Mouse (Mus musculus) lung, embryonic 15.5 days (tissue): ENCODE measurements around the gene Mllt3. TPM values are rescaled to one million over a fixed set of nuclear protein-coding genes. Genes with fewer than 3 reads are reported as not detected.
A peak's percentile ranks its signal among the peaks of the same experiment; 100 is the strongest.

ENCODE experiments used
- ATAC-seq: fragments of 200-750 bp; cut with Nextera tagmentation; 2 replicates; pipeline ENCODE4 v1.8.0; 2017; ENCODE audit warnings: moderate number of reproducible peaks, borderline replicate concordance; ENCODE audit not compliant: low FRiP score, low TSS enrichment; ENCODE audit errors: extremely low read depth
- H3K27ac ChIP-seq: fragments of 300-500 bp; sonication (generic); 2 replicates; pipeline ENCODE4 v1.5.1; 2015; ENCODE audit warnings: moderate library complexity, mild to moderate bottlenecking, inconsistent platforms
- H3K27me3 ChIP-seq: fragments of 300-500 bp; sonication (generic); 2 replicates; pipeline ENCODE4 v1.6.1; 2015; ENCODE audit warnings: inconsistent platforms
- H3K36me3 ChIP-seq: fragments of 300-500 bp; sonication (generic); 2 replicates; pipeline ENCODE4 v1.6.1; 2015; ENCODE audit warnings: inconsistent platforms
- H3K4me1 ChIP-seq: fragments of 300-500 bp; sonication (generic); 2 replicates; pipeline ENCODE4 v1.6.1; 2015; ENCODE audit warnings: inconsistent platforms
- H3K4me2 ChIP-seq: fragments of 300-500 bp; sonication (generic); 2 replicates; pipeline ENCODE4 v1.6.1; 2015; ENCODE audit warnings: inconsistent platforms, mild to moderate bottlenecking, moderate library complexity
- H3K4me3 ChIP-seq: fragments of 300-500 bp; sonication (generic); 2 replicates; pipeline ENCODE4 v1.5.1; 2015; ENCODE audit warnings: mild to moderate bottlenecking, inconsistent platforms
- H3K9ac ChIP-seq: fragments of 300-500 bp; sonication (generic); 2 replicates; pipeline ENCODE4 v1.6.1; 2015; ENCODE audit warnings: inconsistent platforms
- H3K9me3 ChIP-seq: fragments of 300-500 bp; sonication (generic); 2 replicates; pipeline ENCODE4 v1.6.1; 2016; ENCODE audit warnings: inconsistent platforms
- WGBS: fragments of 180-500 bp; shearing (Covaris S2); methylation state at CpG from one replicate; pipeline ENCODE4 v1.1.7; 2015; 5-methylcytosine and 5-hydroxymethylcytosine counted together
- polyA plus RNA-seq: library from polyadenylated mRNA; unstranded; fragments of >200 nt; fragmentation: Nextera tagmentation; extraction: Ambion mirVana; gene quantifications from 2 replicates; pipeline ENCODE4 v1.2.1, GENCODE M21; 2015

The Mllt3 gene
- polyA plus RNA-seq, 1 experiment from 2014 or later, result 45.6 TPM

DNA sequence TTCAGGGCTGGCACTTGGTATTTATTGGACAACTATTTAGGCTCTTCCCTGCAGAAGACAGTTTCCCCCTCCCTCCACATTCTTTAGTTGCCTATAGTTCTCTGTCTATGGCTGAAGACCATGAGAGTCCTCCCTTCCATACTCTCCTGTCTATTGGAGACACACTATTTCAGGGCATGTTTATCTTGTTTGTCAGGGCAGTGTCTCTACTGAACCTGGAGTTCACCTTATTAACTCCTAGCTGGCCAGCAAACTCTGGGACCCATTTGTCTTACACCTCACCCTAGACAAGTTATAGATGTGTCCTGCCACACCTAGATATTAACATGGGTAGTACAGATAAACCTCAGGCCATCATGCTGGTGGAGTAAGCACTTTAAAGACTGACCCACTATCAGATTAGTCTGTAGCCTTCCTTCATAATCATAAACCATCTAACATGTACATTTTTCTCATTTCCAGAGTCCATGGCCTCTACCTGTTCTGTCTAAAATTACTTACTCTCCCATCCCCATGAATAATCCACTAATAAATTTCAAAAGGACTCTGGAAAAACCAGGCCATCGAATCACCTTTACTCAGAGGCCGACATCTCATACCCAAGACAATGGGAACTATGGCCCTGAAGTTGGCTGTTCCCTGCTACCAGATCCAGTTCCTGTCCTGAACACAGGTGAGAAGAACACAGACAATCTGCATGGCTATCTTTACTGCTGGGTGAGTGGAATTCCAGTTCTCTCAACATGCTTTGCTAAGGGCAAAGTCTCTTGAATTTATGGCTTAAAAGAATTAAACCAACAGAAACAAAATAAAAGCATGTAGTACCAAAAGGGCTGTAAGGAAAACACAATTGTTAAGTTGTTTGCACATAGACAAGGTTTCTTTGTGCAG, 195.4 kb downstream of the Mllt3 start:
- ATAC-seq, result no peak

DNA sequence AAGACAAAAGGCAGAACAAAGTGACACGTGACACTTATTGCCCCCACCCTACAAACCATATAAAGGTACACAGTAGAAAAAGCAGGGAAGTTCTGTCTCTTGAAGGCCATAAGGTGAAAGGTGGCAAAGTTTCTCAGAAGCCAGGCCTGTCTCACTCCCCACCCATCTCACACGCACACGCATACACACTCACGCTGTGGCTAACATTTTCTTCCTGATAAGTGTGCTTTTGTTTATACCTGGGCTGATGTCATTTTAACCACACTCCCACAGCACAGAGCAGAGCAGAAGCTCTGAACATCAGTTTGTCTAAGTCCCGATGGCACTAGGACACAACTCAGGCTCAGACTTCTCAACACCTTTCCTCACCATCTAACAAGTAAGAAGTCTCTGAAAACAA, 196.9 kb downstream of the Mllt3 start:
- Histone ChIP-seq H3K27me3 (no peaks in the 10 kb centered on the region), H3K4me1 (no peaks in the 10 kb centered on the region), H3K36me3 (no peaks in the 10 kb centered on the region), H3K4me2 (no peak overlapping the region), H3K9ac (no peak overlapping the region), H3K4me3 (no peak overlapping the region), H3K9me3 (no peaks in the 10 kb centered on the region), H3K27ac (no peak overlapping the region)
- ATAC-seq, result no peak
- WGBS, result 64% methylated on average over 5 of the region's 5 CpGs

More for the DNA sequence above, 195.4 kb downstream of the Mllt3 start:
- Histone ChIP-seq H3K27ac (no peak overlapping the region), H3K4me3 (no peak overlapping the region), H3K4me2 (no peak overlapping the region), H3K9ac (no peak overlapping the region), H3K36me3 (no peaks in the 10 kb centered on the region), H3K9me3 (no peaks in the 10 kb centered on the region), H3K4me1 (no peaks in the 10 kb centered on the region), H3K27me3 (no peaks in the 10 kb centered on the region)
- WGBS, result 92% methylated on average over 2 of the region's 2 CpGs

DNA sequence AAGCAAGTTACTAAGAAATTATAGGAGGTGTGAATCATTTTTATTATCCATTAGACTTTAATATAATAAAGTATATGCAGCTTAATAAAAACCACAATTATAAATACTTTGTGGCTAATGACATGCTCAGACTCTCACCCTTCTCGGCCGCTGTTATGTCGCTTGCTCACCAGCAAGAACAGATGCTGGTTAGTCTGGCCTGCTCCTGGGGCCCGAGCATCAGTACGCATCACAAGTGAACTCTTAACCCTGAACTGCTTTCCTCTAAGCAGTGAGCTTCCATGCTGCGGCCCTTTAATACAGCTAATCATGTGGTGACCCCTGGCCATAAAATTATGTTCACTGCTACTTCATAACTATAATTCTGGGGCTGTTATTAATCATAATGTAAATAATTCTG, 198.0 kb downstream of the Mllt3 start:
- WGBS, result 55% methylated on average over 6 of the region's 6 CpGs
- no peak overlapping the region for H3K4me3 ChIP-seq
- no peaks in the 10 kb centered on the region for H3K27me3 ChIP-seq
- H3K36me3 ChIP-seq, result no peaks in the 10 kb centered on the region
- no peak overlapping the region for H3K27ac ChIP-seq
- H3K9ac ChIP-seq, result no peak overlapping the region
- no peak for ATAC-seq
- H3K4me2 ChIP-seq, result no peak overlapping the region
- no peaks in the 10 kb centered on the region for H3K9me3 ChIP-seq
- H3K4me1 ChIP-seq, result no peaks in the 10 kb centered on the region

- ATAC-seq, result no peak
- no peak overlapping the region for H3K27ac ChIP-seq
These were observed 198.9 kb downstream of the Mllt3 start for GRCm38 (mm10) chr4:87834310-87834709.

DNA sequence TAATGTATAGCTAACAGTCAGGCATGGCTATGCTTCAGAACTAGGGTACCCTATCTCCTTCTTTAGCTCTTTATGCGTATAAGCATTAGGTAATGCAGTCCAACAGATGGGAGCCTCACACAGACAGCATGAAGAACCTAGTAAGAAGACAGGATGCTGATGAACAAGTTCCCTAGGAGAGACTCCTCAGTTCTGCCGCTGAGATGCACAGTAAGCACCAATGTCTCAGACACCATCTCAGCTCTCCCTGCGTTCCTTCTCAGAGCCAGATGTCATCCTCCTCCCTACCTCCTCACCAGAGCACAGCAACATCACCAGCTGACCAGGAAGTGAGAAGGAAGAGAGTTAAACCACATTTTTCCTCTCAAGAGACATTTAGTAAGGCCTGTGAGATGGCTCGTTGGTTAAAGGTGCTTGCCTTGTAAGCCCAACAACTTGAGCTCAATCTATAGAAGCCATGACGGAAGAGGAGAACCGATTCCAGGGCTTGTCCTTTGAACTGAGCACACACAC, 202.3 kb downstream of the Mllt3 start:
- WGBS, result 86% methylated on average over 6 of the region's 6 CpGs
- H3K27me3 ChIP-seq, result no peaks in the 10 kb centered on the region
- no peak for ATAC-seq
- no peak overlapping the region for H3K9ac ChIP-seq
- H3K9me3 ChIP-seq, result no peaks in the 10 kb centered on the region
- no peak overlapping the region for H3K4me3 ChIP-seq
- H3K36me3 ChIP-seq, result no peaks in the 10 kb centered on the region
- H3K4me2 ChIP-seq, result no peak overlapping the region
- H3K4me1 ChIP-seq, result 0 out of 2 replicates have a peak, but pooled peaks cover 3% of the 10 kb centered on the region
- H3K27ac ChIP-seq, result no peak overlapping the region

More at GRCm38 (mm10) chr4:87834310-87834709, 198.9 kb downstream of the Mllt3 start:
- Histone ChIP-seq H3K9me3 (no peaks in the 10 kb centered on the region), H3K27me3 (no peaks in the 10 kb centered on the region), H3K4me1 (no peaks in the 10 kb centered on the region), H3K36me3 (no peaks in the 10 kb centered on the region), H3K4me3 (no peak overlapping the region), H3K4me2 (no peak overlapping the region), H3K9ac (no peak overlapping the region)
- 58% methylated on average over 2 of the region's 2 CpGs for WGBS

GRCm38 (mm10) chr4:87829426-87830063, 203.6 kb downstream of the Mllt3 start:
- WGBS, result 87% methylated on average over 5 of the region's 5 CpGs
- Histone ChIP-seq H3K36me3 (no peaks in the 10 kb centered on the region), H3K4me1 (0 out of 2 replicates have a peak, but pooled peaks cover 3% of the 10 kb centered on the region), H3K9ac (no peak overlapping the region), H3K27ac (no peak overlapping the region), H3K27me3 (no peaks in the 10 kb centered on the region), H3K4me3 (no peak overlapping the region), H3K4me2 (no peak overlapping the region), H3K9me3 (no peaks in the 10 kb centered on the region)
- no peak for ATAC-seq

- WGBS, result 74% methylated on average over 5 of the region's 5 CpGs
- H3K27ac ChIP-seq, result no peak overlapping the region
These were observed 206.8 kb downstream of the Mllt3 start for GRCm38 (mm10) chr4:87826336-87826735.

GRCm38 (mm10) chr4:87823623-87824022, 209.5 kb downstream of the Mllt3 start:
- Histone ChIP-seq H3K27ac (peak overlapping the region; percentile 65), H3K36me3 (no peaks in the 10 kb centered on the region), H3K4me1 (0 out of 2 replicates have a peak, but pooled peaks cover 3% of the 10 kb centered on the region), H3K4me2 (no peak overlapping the region), H3K4me3 (no peak overlapping the region), H3K9me3 (no peaks in the 10 kb centered on the region), H3K9ac (no peak overlapping the region), H3K27me3 (no peaks in the 10 kb centered on the region)
- peak; percentile 49 for ATAC-seq
- WGBS, result 45% methylated on average over 3 of the region's 3 CpGs

More at GRCm38 (mm10) chr4:87826336-87826735, 206.8 kb downstream of the Mllt3 start:
- H3K9me3 ChIP-seq, result no peaks in the 10 kb centered on the region
- no peak overlapping the region for H3K4me3 ChIP-seq
- H3K4me1 ChIP-seq, result 0 out of 2 replicates have a peak, but pooled peaks cover 3% of the 10 kb centered on the region
- no peak overlapping the region for H3K9ac ChIP-seq
- H3K4me2 ChIP-seq, result no peak overlapping the region
- no peaks in the 10 kb centered on the region for H3K27me3 ChIP-seq
- no peaks in the 10 kb centered on the region for H3K36me3 ChIP-seq
- no peak for ATAC-seq

GRCm38 (mm10) chr4:87823191-87823590, 210.0 kb downstream of the Mllt3 start:
- 0 out of 2 replicates have a peak, but pooled peaks cover 3% of the 10 kb centered on the region for H3K4me1 ChIP-seq
- ATAC-seq, result no peak
- H3K9ac ChIP-seq, result no peak overlapping the region
- no peaks in the 10 kb centered on the region for H3K27me3 ChIP-seq
- no peaks in the 10 kb centered on the region for H3K9me3 ChIP-seq
- H3K36me3 ChIP-seq, result no peaks in the 10 kb centered on the region
- no peak overlapping the region for H3K27ac ChIP-seq
- H3K4me3 ChIP-seq, result no peak overlapping the region
- H3K4me2 ChIP-seq, result no peak overlapping the region
- WGBS, result 44% methylated on average over 6 of the region's 6 CpGs

- no peaks in the 10 kb centered on the region for H3K36me3 ChIP-seq
- H3K4me2 ChIP-seq, result no peak overlapping the region
- H3K27me3 ChIP-seq, result no peaks in the 10 kb centered on the region
- 0 out of 2 replicates have a peak, but pooled peaks cover under 1% of the 10 kb centered on the region for H3K4me1 ChIP-seq
- H3K27ac ChIP-seq, result no peak overlapping the region
- no peak overlapping the region for H3K4me3 ChIP-seq
- ATAC-seq, result no peak
- no peaks in the 10 kb centered on the region for H3K9me3 ChIP-seq
- WGBS, result 73% methylated on average over 3 of the region's 3 CpGs
- H3K9ac ChIP-seq, result no peak overlapping the region
These were observed 212.3 kb downstream of the Mllt3 start for GRCm38 (mm10) chr4:87820911-87821310.

GRCm38 (mm10) chr4:87819182-87819581, 214.0 kb downstream of the Mllt3 start:
- Histone ChIP-seq H3K9me3 (no peaks in the 10 kb centered on the region), H3K36me3 (no peaks in the 10 kb centered on the region), H3K27me3 (no peaks in the 10 kb centered on the region), H3K4me1 (no peaks in the 10 kb centered on the region), H3K4me3 (no peak overlapping the region), H3K27ac (no peak overlapping the region), H3K4me2 (no peak overlapping the region), H3K9ac (no peak overlapping the region)
- ATAC-seq, result no peak
- WGBS, result 61% methylated on average over 9 of the region's 9 CpGs

DNA sequence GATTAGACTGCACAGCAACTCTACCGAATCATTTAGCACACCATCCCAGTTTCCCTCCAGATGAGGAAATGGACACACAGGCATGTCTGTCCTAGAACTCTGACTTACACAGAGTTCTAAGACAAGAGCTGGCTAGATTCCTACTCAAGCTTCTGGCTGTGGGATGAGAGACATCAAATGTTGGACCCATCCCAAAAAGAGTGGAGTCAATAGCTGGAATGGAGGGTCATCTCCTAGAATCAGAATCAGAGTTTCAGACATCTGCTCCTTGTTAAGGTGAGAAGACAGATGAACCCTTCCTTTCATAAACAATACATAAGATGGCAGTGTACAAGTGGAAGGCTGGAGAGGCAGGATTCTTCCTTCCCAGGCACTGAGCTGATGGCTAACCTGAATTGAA, 214.9 kb downstream of the Mllt3 start:
- no peak overlapping the region for H3K27ac ChIP-seq
- H3K9ac ChIP-seq, result no peak overlapping the region
- H3K4me2 ChIP-seq, result no peak overlapping the region
- no peak overlapping the region for H3K4me3 ChIP-seq
- 88% methylated on average over 1 of the region's 1 CpGs for WGBS
- H3K9me3 ChIP-seq, result no peaks in the 10 kb centered on the region
- ATAC-seq, result no peak
- no peaks in the 10 kb centered on the region for H3K36me3 ChIP-seq
- H3K4me1 ChIP-seq, result no peaks in the 10 kb centered on the region
- no peaks in the 10 kb centered on the region for H3K27me3 ChIP-seq
